Mouse (Mus musculus) heart, embryonic 12.5 days (tissue): ENCODE measurements around the gene Gda. TPM values are rescaled to one million over a fixed set of nuclear protein-coding genes. Genes with fewer than 3 reads are reported as not detected.

Experiments
- ATAC-seq: fragments of 200-750 bp; cut with Nextera tagmentation; 2 replicates; pipeline ENCODE4 v1.8.0; 2017; ENCODE audit warnings: moderate TSS enrichment, moderate library complexity; ENCODE audit not compliant: insufficient number of reproducible peaks, low FRiP score
- H3K27ac ChIP-seq: fragments of 300-500 bp; sonication (generic); 2 replicates; pipeline ENCODE4 v1.5.1; 2016; ENCODE audit warnings: mild to moderate bottlenecking, moderate library complexity; ENCODE audit not compliant: poor library complexity, severe bottlenecking
- H3K27me3 ChIP-seq: fragments of 300-500 bp; sonication (generic); replicated peaks from 2 replicates; pipeline ENCODE4 v1.6.1; 2016; ENCODE audit warnings: mild to moderate bottlenecking, moderate library complexity
- H3K36me3 ChIP-seq: fragments of 300-500 bp; sonication (generic); 2 replicates; pipeline ENCODE4 v1.6.1; 2016; ENCODE audit warnings: mild to moderate bottlenecking, moderate library complexity
- H3K4me1 ChIP-seq: fragments of 300-500 bp; sonication (generic); replicated peaks from 2 replicates; pipeline ENCODE4 v1.6.1; 2016; ENCODE audit warnings: mild to moderate bottlenecking
- H3K4me2 ChIP-seq: fragments of 300-500 bp; sonication (generic); 2 replicates; pipeline ENCODE4 v1.6.1; 2016; ENCODE audit warnings: mild to moderate bottlenecking, moderate library complexity
- H3K4me3 ChIP-seq: fragments of 300-500 bp; sonication (generic); 2 replicates; pipeline ENCODE4 v1.5.1; 2016; ENCODE audit warnings: mild to moderate bottlenecking
- H3K9ac ChIP-seq: fragments of 300-500 bp; sonication (generic); 2 replicates; pipeline ENCODE4 v1.6.1; 2016; ENCODE audit warnings: mild to moderate bottlenecking, moderate library complexity
- H3K9me3 ChIP-seq: fragments of 300-500 bp; sonication (generic); replicated peaks from 2 replicates; pipeline ENCODE4 v1.6.1; 2016; ENCODE audit warnings: mild to moderate bottlenecking, moderate library complexity
- WGBS: fragments of 180-500 bp; shearing (Covaris S2); methylation state at CpG from one replicate; pipeline ENCODE4 v1.1.7; 2016; 5-methylcytosine and 5-hydroxymethylcytosine counted together
- polyA plus RNA-seq: library from polyadenylated mRNA; unstranded; fragments of >200 nt; fragmentation: Nextera tagmentation; extraction: Ambion mirVana; gene quantifications from 2 replicates; pipeline ENCODE4 v1.2.1, GENCODE M21; 2016

Gene Gda
- polyA plus RNA-seq, 1 experiment from 2014 or later: 0.15 TPM

DNA sequence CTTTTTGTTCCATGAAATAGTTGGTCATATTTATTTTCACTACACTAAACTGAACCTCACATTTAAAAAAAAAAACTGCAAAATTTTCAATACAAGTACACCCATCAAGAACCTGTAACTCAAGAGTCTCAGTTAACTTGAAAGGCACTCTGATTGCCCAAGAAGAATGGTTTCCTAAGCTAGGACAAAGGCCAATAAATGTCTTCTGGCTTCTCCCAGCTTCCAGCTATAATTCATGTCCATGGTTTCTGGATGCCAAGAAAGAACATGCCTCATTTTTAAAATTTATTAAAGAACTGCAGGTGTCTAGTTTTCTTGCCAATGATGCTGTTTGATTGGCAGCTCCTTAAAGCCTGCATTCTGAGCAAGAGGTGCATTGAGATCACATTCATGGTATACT lies 75.3 kb downstream of the Gda start:
- ATAC-seq: no peak
- Histone ChIP-seq H3K27me3 (no peaks in the 10 kb centered on the region), H3K27ac (no peak overlapping the region), H3K4me2 (no peak overlapping the region), H3K4me1 (no peaks in the 10 kb centered on the region), H3K9ac (no peak overlapping the region), H3K9me3 (no peaks in the 10 kb centered on the region), H3K4me3 (no peak overlapping the region), H3K36me3 (no peaks in the 10 kb centered on the region)

DNA sequence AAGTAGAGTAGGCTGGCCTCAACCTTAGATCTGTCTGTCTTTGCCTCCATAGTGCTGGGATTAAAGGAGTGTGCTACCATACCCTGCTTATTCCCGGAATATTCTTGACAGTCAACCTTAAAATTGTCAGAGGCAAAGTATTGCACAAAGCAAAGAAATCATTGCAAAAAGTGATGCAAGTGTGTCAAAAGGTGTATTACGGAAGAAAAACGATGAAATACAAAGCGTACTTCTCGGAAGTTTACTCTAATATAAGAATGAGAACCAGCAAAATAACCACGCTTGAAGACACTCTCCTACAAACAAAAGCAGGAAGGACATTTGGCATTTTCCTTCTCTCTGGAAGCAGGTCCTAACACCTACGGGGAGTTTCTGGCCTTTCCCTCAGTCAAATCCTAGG lies 76.9 kb downstream of the Gda start:
- WGBS: 90% methylated on average over 7 of the region's 7 CpGs
- Histone ChIP-seq H3K4me1 (no peaks in the 10 kb centered on the region), H3K27ac (no peak overlapping the region)

DNA sequence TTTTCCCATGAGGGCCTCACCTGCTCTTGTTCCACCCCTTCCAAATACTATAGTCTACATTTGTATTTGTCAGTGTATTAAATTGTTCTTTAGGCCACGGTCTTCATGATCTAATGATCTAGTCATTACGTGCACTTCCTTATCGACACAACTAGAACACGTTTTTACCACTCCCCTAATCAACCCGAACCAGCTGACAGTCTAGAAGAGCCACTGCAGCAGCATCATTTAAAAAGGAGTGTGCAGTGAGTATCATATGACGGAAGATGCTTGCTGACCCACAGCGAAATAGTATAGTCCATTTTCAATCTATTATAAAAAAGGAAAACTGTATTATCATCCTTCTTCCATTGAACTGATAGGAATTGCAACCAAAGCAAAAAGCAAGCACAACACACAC lies 82.3 kb downstream of the Gda start:
- ATAC-seq: no peak
- H3K4me1 ChIP-seq: no peaks in the 10 kb centered on the region
- H3K4me3 ChIP-seq: no peak overlapping the region
- H3K36me3 ChIP-seq: no peaks in the 10 kb centered on the region
- no peak overlapping the region for H3K27ac ChIP-seq
- 81% methylated on average over 7 of the region's 7 CpGs for WGBS
- H3K4me2 ChIP-seq: no peak overlapping the region
- no peaks in the 10 kb centered on the region for H3K27me3 ChIP-seq
- no peaks in the 10 kb centered on the region for H3K9me3 ChIP-seq
- no peak overlapping the region for H3K9ac ChIP-seq

More for the DNA sequence above, 76.9 kb downstream of the Gda start:
- Histone ChIP-seq H3K27me3 (no peaks in the 10 kb centered on the region), H3K9ac (no peak overlapping the region), H3K36me3 (no peaks in the 10 kb centered on the region), H3K4me2 (no peak overlapping the region), H3K4me3 (no peak overlapping the region), H3K9me3 (no peaks in the 10 kb centered on the region)
- ATAC-seq: no peak

DNA sequence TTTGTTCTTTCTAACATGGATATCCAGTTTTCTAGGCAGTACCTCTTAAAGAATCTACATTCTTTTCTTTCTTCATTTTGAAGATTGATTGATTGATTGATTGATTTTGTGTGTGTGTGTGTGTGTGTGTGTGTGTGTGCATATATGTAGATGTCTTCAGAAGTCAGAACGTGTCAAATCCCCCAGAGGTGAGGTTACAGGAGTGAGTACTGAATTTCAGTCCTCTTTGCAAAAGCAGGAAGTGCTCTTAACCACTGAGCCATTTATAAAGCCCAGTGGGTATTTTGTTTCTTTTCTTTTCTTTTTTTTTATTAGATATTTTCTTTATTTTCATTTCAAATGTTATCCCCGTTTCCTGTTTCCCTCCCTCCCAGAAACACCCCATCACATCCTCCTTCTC lies 86.4 kb downstream of the Gda start:
- Histone ChIP-seq H3K4me3 (no peak overlapping the region), H3K27ac (no peak overlapping the region), H3K9me3 (no peaks in the 10 kb centered on the region), H3K4me2 (no peak overlapping the region), H3K27me3 (no peaks in the 10 kb centered on the region), H3K9ac (no peak overlapping the region), H3K36me3 (no peaks in the 10 kb centered on the region), H3K4me1 (no peaks in the 10 kb centered on the region)
- WGBS: 54% methylated on average over 2 of the region's 2 CpGs
- ATAC-seq: no peak

DNA sequence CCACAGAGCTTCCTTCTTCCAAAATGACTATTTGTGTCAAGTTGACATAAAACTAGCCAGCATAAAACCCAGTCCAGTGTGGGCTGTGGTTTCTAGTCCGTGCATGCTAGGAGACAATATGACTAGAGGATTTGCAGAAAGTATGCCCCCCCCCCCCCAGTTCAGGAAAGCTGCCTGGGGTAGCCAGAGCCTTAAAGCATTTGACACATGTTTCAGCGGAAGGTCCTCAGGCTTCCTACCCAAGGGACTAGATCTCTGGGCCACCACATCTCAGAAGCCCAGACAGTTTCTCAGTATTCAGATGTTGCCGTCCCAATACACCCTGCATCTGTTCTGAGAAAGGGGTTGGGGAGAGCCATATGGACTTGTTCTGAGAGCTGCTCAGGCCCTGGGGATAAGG lies 89.0 kb downstream of the Gda start:
- Histone ChIP-seq H3K27me3 (no peaks in the 10 kb centered on the region), H3K27ac (no peak overlapping the region), H3K36me3 (no peaks in the 10 kb centered on the region), H3K9ac (no peak overlapping the region), H3K9me3 (no peaks in the 10 kb centered on the region), H3K4me3 (no peak overlapping the region), H3K4me2 (no peak overlapping the region), H3K4me1 (no peaks in the 10 kb centered on the region)
- 76% methylated on average over 3 of the region's 3 CpGs for WGBS
- ATAC-seq: no peak

DNA sequence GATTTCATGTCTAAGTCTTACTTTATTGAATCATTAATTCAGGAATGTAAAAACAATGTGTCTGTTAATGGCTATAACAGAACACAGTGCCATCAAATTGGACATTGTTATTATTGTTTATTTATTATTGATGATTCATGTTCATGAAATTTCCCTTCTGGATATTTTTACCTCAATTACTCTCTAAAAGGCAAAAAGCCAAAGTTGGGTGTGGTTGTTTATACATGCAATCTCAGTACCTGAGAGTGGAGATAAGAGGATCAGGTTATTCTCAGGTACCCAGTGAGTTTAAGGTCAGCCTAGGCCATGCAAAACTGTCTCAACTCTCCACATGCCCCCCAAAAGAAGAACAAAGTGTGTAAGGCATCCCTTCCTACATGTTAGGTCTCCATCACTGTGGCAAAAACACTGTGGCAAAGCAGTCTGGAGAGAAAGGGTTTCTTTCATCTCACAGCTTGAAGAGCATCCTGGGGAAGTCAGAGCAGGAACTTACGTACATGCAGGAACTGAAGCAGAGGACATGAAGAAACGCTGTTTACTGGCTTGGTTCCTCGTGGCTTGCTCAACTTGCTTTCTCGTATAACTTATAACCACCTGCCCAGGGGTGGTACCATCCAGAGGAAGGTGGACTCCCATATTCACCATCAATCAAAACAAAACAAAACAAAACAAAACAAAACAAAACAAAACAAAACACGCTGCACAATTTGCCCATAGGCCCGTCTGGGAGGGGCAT lies 89.6 kb downstream of the Gda start:
- H3K4me1 ChIP-seq: no peaks in the 10 kb centered on the region
- WGBS: 83% methylated on average over 6 of the region's 6 CpGs
- no peaks in the 10 kb centered on the region for H3K36me3 ChIP-seq
- no peaks in the 10 kb centered on the region for H3K27me3 ChIP-seq
- H3K4me3 ChIP-seq: no peak overlapping the region
- no peak overlapping the region for H3K27ac ChIP-seq
- H3K9ac ChIP-seq: no peak overlapping the region
- no peak overlapping the region for H3K4me2 ChIP-seq
- no peaks in the 10 kb centered on the region for H3K9me3 ChIP-seq
- no peak for ATAC-seq

DNA sequence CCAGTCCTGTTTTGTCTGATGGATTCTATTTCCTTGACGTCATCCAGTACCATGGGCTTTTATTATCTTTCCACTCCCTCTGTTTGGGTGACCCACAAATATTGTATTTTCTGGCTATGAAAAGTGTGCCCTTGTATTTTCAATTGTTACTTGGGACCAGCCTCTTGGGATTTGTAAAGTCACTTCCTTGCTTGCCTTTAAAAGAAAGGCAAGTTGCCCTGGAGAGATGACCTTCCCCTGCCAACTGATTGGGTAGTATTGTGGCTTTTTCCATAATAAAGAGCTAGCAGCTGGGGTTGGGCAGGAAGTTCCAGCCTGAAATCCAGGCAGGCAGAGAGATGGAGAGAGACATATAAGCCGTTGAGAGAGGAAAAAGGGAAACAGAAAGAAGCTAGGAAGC lies 91.5 kb downstream of the Gda start:
- H3K36me3 ChIP-seq: no peaks in the 10 kb centered on the region
- ATAC-seq: no peak
- no peak overlapping the region for H3K4me3 ChIP-seq
- H3K27me3 ChIP-seq: no peaks in the 10 kb centered on the region
- no peaks in the 10 kb centered on the region for H3K9me3 ChIP-seq
- no peaks in the 10 kb centered on the region for H3K4me1 ChIP-seq
- no peak overlapping the region for H3K4me2 ChIP-seq
- WGBS: 53% methylated on average over 2 of the region's 2 CpGs
- no peak overlapping the region for H3K9ac ChIP-seq
- no peak overlapping the region for H3K27ac ChIP-seq

DNA sequence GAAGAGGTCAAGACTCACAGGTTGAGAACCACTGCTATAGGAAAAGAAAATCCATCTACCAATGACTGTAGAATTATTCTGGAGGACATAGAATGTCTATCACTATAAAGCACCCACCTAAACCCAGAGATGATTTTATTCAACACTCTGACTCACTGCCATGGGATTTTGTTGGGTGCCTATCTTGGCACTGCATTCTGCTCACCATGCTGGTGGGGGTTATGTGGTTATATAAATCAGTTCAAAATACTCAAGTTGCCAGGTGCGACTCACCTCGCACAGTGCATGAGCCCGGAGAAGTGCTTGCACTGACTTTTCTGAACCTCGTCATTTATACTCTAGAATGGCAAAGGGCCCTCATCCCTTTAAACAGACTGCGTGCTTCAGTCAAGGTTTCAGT lies 94.0 kb downstream of the Gda start:
- Histone ChIP-seq H3K27ac (no peak overlapping the region), H3K27me3 (0 out of 2 replicates have a peak, but pooled peaks cover 3% of the 10 kb centered on the region), H3K4me1 (no peaks in the 10 kb centered on the region), H3K9ac (no peak overlapping the region), H3K36me3 (no peaks in the 10 kb centered on the region), H3K4me3 (no peak overlapping the region), H3K9me3 (no peaks in the 10 kb centered on the region), H3K4me2 (no peak overlapping the region)
- 85% methylated on average over 5 of the region's 5 CpGs for WGBS
- ATAC-seq: no peak

DNA sequence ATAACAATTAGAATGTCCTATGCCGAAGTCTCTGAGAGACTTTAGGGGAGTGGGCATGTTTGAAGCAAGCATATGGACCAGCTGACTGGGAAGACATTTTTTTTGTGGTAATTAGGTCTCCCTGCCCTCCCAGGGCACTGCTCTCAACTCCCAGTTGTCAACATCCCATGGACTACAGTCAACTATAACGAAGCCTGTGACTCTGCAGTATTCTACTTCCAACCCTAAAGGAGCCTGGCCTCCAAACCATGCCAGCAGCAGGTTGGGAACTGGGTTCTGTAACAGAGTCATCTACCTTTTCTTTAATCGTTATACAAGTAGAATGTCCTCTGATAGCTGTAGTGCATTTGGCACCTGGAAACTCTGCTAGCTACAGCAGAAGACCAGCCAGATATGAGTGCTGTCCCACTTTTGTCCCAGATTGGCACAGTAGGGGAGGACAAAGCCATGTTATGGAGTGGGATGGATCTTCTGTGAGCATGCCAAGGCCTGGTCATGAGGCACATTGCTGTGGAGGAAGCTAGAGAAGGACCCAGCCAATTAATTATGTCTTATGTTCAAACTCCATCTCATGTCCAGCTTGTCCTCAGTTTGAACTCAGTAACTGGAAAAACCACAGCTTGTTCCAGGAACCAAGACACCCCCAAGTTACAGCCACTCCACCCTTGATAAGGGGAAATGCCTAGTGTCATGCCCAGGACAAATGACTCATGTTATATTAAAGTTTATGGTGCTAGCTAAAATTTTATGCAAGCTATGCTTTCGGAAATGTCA lies 96.6 kb downstream of the Gda start:
- Histone ChIP-seq H3K36me3 (no peaks in the 10 kb centered on the region), H3K9ac (no peak overlapping the region), H3K27me3 (0 out of 2 replicates have a peak, but pooled peaks cover 3% of the 10 kb centered on the region), H3K4me3 (no peak overlapping the region), H3K27ac (no peak overlapping the region), H3K9me3 (no peaks in the 10 kb centered on the region), H3K4me1 (no peaks in the 10 kb centered on the region), H3K4me2 (no peak overlapping the region)
- WGBS: 78% methylated on average over 4 of the region's 4 CpGs
- no peak for ATAC-seq

DNA sequence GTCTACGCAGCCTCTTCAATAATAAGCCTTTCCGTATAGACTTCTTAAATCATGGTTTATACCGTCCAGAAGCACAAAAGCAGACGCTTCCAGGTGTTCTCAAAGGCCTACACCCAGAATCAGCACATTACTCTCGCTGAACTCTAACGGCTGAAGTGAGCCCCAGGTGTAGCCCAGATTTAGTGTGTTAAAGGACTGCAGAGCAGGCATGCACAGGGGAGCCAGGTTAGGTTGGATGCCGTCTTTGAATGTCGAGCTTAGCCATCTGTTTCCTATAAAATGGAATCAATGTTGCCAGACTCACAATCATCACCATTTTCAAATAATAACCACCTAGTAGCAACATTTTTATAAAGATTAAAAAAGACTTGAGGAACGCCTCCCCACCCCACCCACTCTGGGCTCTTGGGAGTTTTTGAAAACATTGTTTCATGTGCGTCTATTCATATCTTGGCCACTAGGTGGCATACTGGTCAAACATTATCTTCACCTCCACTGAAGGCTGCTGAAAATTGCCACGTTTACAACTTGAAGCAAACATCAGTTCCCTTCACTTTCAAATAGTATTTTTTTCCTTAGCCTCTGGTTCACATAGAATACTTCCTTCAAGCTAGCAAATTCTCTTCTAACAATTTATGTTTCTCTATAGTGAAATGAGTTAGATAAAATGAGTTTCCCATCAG lies 100.0 kb downstream of the Gda start:
- no peak overlapping the region for H3K9ac ChIP-seq
- no peaks in the 10 kb centered on the region for H3K4me1 ChIP-seq
- H3K4me2 ChIP-seq: no peak overlapping the region
- 0 out of 2 replicates have a peak, but pooled peaks cover 3% of the 10 kb centered on the region for H3K27me3 ChIP-seq
- H3K9me3 ChIP-seq: 0 out of 2 replicates have a peak, but pooled peaks cover 2% of the 10 kb centered on the region
- H3K27ac ChIP-seq: no peak overlapping the region
- WGBS: 52% methylated on average over 11 of the region's 11 CpGs
- H3K36me3 ChIP-seq: no peaks in the 10 kb centered on the region
- ATAC-seq: 0 out of 2 replicates have a peak, but pooled peaks have one; percentile 6
- no peak overlapping the region for H3K4me3 ChIP-seq

DNA sequence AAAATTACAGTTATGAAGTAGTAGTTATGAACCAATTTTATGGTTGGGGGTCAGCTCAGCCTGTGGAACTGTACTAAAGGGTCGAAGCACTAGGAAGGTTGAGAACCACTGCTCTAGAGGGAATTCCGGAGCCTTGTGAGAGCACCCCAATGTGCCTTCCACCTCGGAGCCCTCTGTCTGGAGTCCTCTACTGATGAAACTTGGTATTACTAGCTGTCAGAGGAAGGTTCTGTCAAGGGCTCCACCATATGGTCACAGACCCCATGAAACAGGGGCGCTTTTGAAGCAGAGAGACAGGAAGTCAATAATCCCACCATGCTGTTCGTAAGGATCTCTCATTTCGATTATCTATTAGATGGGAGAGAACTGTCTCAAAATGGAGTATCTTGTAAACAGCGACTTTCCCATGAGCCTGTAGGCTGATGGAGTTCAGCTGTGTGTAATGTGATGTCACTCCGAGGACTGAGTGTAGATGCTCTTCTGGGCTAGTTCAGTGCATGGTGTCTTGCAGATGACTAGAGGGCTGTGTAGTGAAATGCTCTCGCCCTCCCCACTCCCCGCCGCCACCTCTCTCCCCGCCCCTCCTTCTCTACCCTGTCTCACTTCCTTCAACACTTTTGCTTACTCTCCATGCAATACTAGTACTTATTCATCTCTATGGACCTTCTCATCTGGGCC lies 100.7 kb downstream of the Gda start:
- 70% methylated on average over 12 of the region's 12 CpGs for WGBS
- Histone ChIP-seq H3K4me3 (no peak overlapping the region), H3K9ac (no peak overlapping the region), H3K4me2 (no peak overlapping the region), H3K36me3 (no peaks in the 10 kb centered on the region), H3K4me1 (no peaks in the 10 kb centered on the region), H3K9me3 (0 out of 2 replicates have a peak, but pooled peaks cover 2% of the 10 kb centered on the region), H3K27ac (no peak overlapping the region), H3K27me3 (0 out of 2 replicates have a peak, but pooled peaks cover 3% of the 10 kb centered on the region)
- ATAC-seq: no peak
